In genomic region chr10:46321040-46321439, GRCm38 (mm10) we compare ENCODE assay signal across 19 mouse cellular contexts.
"Had no signal": no experiment of that assay in that cellular context is flagged by ENCODE, and none has a peak within 500 bp of the region (broad histone marks: within the 10 kb centered on the region; RNA-seq: fewer than 3 reads in every experiment).

No protein-coding gene starts in this region.

- H3K27me3 ChIP-seq: liver, embryonic 15.5 days; midbrain, embryonic 12.5 days; neural tube, embryonic 13.5 days; neural tube, embryonic 15.5 days; stomach, embryonic 15.5 days had no signal

- H3K9me3 ChIP-seq: liver, embryonic 15.5 days; midbrain, embryonic 10.5 days; midbrain, embryonic 12.5 days; neural tube, embryonic 13.5 days; neural tube, embryonic 15.5 days; stomach, embryonic 15.5 days had no signal

- H3K9ac ChIP-seq: liver, embryonic 15.5 days; lung, embryonic 14.5 days; midbrain, embryonic 12.5 days; neural tube, embryonic 13.5 days; neural tube, embryonic 15.5 days; stomach, embryonic 15.5 days had no signal

- H3K27ac ChIP-seq: liver, embryonic 15.5 days; midbrain, embryonic 10.5 days; midbrain, embryonic 12.5 days; neural tube, embryonic 13.5 days; neural tube, embryonic 15.5 days; stomach, embryonic 15.5 days; stomach, postnatal 0 days had no signal

- H3K4me3 ChIP-seq: liver, embryonic 15.5 days; midbrain, embryonic 10.5 days; midbrain, embryonic 12.5 days; myocyte; neural tube, embryonic 13.5 days; neural tube, embryonic 15.5 days; stomach, embryonic 15.5 days had no signal

- H3K4me2 ChIP-seq: liver, embryonic 15.5 days; lung, embryonic 14.5 days; midbrain, embryonic 12.5 days; neural tube, embryonic 13.5 days; neural tube, embryonic 15.5 days; stomach, embryonic 15.5 days had no signal

- ATAC-seq: midbrain, embryonic 16.5 days had no signal

- H3K4me1 ChIP-seq: liver, embryonic 15.5 days; midbrain, embryonic 10.5 days; midbrain, embryonic 12.5 days; neural tube, embryonic 13.5 days; neural tube, embryonic 15.5 days; stomach, embryonic 15.5 days had no signal

- DNase-seq: lung, adult 18-20 months; lung, embryonic 14.5 days; lung, postnatal 10 days; lung, postnatal 4 days; midbrain, embryonic 14.5 days; retina, postnatal 1 day; right cerebral cortex, postnatal 14 days; thymus, adult 18-20 months; thymus, postnatal 14 days; thymus, postnatal 36 days had no signal

- H3K36me3 ChIP-seq: liver, embryonic 15.5 days; midbrain, embryonic 10.5 days; midbrain, embryonic 12.5 days; neural tube, embryonic 13.5 days; neural tube, embryonic 15.5 days; stomach, embryonic 15.5 days had no signal
